Mouse (Mus musculus): Measurements from ENCODE around the gene Ndufs3. TPM values are rescaled to one million over a fixed set of nuclear protein-coding genes. Genes with fewer than 3 reads are reported as not detected.

Ndufs3 gene
- total and polyA plus RNA-seq, 3 experiments = 134 to 193 TPM; not detected in 1

DNA sequence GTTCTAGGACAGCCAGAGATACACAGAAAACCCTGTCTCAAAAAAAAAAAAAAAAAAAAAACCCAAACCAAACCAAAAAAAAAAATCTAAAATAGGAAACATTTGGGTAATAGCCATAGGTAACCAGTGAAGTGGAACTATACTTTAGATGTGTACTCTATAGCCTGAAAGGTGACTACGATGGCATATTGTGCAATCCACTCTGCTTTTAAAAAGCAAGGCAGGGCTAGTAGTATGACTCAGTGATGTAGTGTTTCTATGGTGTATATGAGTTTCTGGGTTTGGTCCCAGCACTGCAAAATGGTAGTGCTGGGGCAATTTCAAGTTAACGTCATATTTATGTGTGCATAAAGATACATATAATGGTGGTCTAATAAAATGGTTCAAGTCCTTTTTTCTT, 2.1 kb upstream of the Ndufs3 start:
- Histone ChIP-seq H3K79me2 (ENCODE audit: control insufficient read depth, insufficient read depth, low read length, poor library complexity) (peaks cover 19% of the 10 kb centered on the region), H3K36me3 (ENCODE audit: control insufficient read depth in 1 of 2, insufficient read depth in 2 of 2, low read length in 2 of 2) (peaks cover 8 to 16% of the 10 kb centered on the region in 2 experiments), H3K4me3 (ENCODE audit: control insufficient read depth in 1 of 2, insufficient read depth in 1 of 2, low read depth in 2 of 2, low read length in 2 of 2) (no peak overlapping the region), H3K9ac (ENCODE audit: control insufficient read depth, low read depth, low read length, poor library complexity, severe bottlenecking) (no peak overlapping the region), H3K4me1 (ENCODE audit: control insufficient read depth in 1 of 2, insufficient read depth in 2 of 2, low read length in 2 of 2) (peaks cover 0 to 8% of the 10 kb centered on the region in 2 experiments; a peak in 2 of 4 replicates), H3K9me3 (replicated peaks; ENCODE audit: insufficient read depth, low read length) (no peaks in the 10 kb centered on the region), H3K27me3 (ENCODE audit: control insufficient read depth in 1 of 2, insufficient read depth in 2 of 2, low read length in 2 of 2) (no peaks in the 10 kb centered on the region), H3K27ac (ENCODE audit: control insufficient read depth, low read depth, low read length) (no peak overlapping the region)
- TF ChIP-seq USF1 (IDR thresholded peaks at IDR 0.05; ENCODE audit: low read depth, low read length) = no peak
- TF ChIP-seq ZNF384 (IDR thresholded peaks at IDR 0.05; ENCODE audit: low read depth, low read length) = peak; percentile 47; the same call in 1 of the 2 replicates
- no peak for DNase-seq (ENCODE audit: low read depth, low spot score)

GRCm38 (mm10) chr2:90904856-90905224, 213 bp upstream of the Ndufs3 start:
- H3K4me3 ChIP-seq (ENCODE audit: control insufficient read depth in 1 of 2, insufficient read depth in 1 of 2, low read depth in 2 of 2, low read length in 2 of 2) = peak overlapping the region; percentile 74 to 91
- peaks cover 5 to 16% of the 10 kb centered on the region in 2 experiments for H3K36me3 ChIP-seq (ENCODE audit: control insufficient read depth in 1 of 2, insufficient read depth in 2 of 2, low read length in 2 of 2)
- TF ChIP-seq MXI1 (IDR thresholded peaks at IDR 0.05; ENCODE audit: low read depth, low read length) (no peak), MYC (IDR thresholded peaks at IDR 0.05; ENCODE audit: low read depth, low read length) (0 out of 2 replicates have a peak, but pooled peaks have one; percentile 24), JUND (IDR thresholded peaks at IDR 0.05; ENCODE audit: low read depth, low read length) (no peak)
- peaks cover 0 to 8% of the 10 kb centered on the region in 2 experiments; a peak in 2 of 4 replicates for H3K4me1 ChIP-seq (ENCODE audit: control insufficient read depth in 1 of 2, insufficient read depth in 2 of 2, low read length in 2 of 2)
- peaks cover 19% of the 10 kb centered on the region for H3K79me2 ChIP-seq (ENCODE audit: control insufficient read depth, insufficient read depth, low read length, poor library complexity)
- H3K27ac ChIP-seq (ENCODE audit: control insufficient read depth, low read depth, low read length) = peak overlapping the region; percentile 41; the same call in 1 of the 2 replicates
- no peaks in the 10 kb centered on the region for H3K9me3 ChIP-seq (replicated peaks; ENCODE audit: insufficient read depth, low read length)
- H3K9ac ChIP-seq (ENCODE audit: control insufficient read depth, low read depth, low read length, poor library complexity, severe bottlenecking) = peak overlapping the region; percentile 79
- H3K27me3 ChIP-seq (ENCODE audit: control insufficient read depth in 1 of 2, insufficient read depth in 2 of 2, low read length in 2 of 2) = no peaks in the 10 kb centered on the region
- DNase-seq (ENCODE audit: low read depth, low spot score) = no peak

GRCm38 (mm10) chr2:90903398-90903797, 1.2 kb downstream of the Ndufs3 start:
- Histone ChIP-seq H3K9ac (ENCODE audit: control insufficient read depth, low read depth, low read length, poor library complexity, severe bottlenecking) (peak overlapping the region; percentile 91; the same call in 1 of the 2 replicates), H3K79me2 (ENCODE audit: control insufficient read depth, insufficient read depth, low read length, poor library complexity) (peaks cover 19% of the 10 kb centered on the region), H3K36me3 (ENCODE audit: control insufficient read depth in 1 of 2, insufficient read depth in 2 of 2, low read length in 2 of 2) (peaks cover 5 to 16% of the 10 kb centered on the region in 2 experiments), H3K4me1 (ENCODE audit: control insufficient read depth in 1 of 2, insufficient read depth in 2 of 2, low read length in 2 of 2) (peaks cover 0 to 8% of the 10 kb centered on the region in 2 experiments; a peak in 2 of 4 replicates), H3K4me3 (ENCODE audit: control insufficient read depth in 1 of 2, insufficient read depth in 1 of 2, low read depth in 2 of 2, low read length in 2 of 2) (peak overlapping the region; percentile 74 to 91), H3K27me3 (ENCODE audit: control insufficient read depth in 1 of 2, insufficient read depth in 2 of 2, low read length in 2 of 2) (no peaks in the 10 kb centered on the region), H3K9me3 (replicated peaks; ENCODE audit: insufficient read depth, low read length) (no peaks in the 10 kb centered on the region), H3K27ac (ENCODE audit: control insufficient read depth, low read depth, low read length) (no peak overlapping the region)
- TF ChIP-seq CHD2 (IDR thresholded peaks at IDR 0.05; ENCODE audit: low read length) (no peak), NELFE (IDR thresholded peaks at IDR 0.05; ENCODE audit: low read depth, low read length) (no peak), RCOR1 (IDR thresholded peaks at IDR 0.05; ENCODE audit: low read depth, low read length) (no peak), BHLHE40 (IDR thresholded peaks at IDR 0.05; ENCODE audit: borderline replicate concordance, low read depth, low read length) (no peak), CHD1 (IDR thresholded peaks at IDR 0.05; ENCODE audit: low read depth, low read length) (no peak), POLR2AphosphoS5 (IDR thresholded peaks at IDR 0.05; ENCODE audit: borderline replicate concordance, low read depth, low read length) (no peak), POLR2A (IDR thresholded peaks at IDR 0.05; ENCODE audit: control insufficient read depth in 1 of 2, insufficient read depth in 1 of 2, low read depth in 1 of 2, low read length in 2 of 2, poor library complexity in 1 of 2) (no peak), RAD21 (IDR thresholded peaks at IDR 0.05; ENCODE audit: low read depth, low read length) (no peak), HCFC1 (IDR thresholded peaks at IDR 0.05; ENCODE audit: low read depth, low read length) (no peak), TCF12 (IDR thresholded peaks at IDR 0.05; ENCODE audit: low read depth, low read length) (no peak), EP300 (IDR thresholded peaks at IDR 0.05; ENCODE audit: low read depth in 1 of 2, low read length in 2 of 2) (no peak), NRF1 (IDR thresholded peaks at IDR 0.05; ENCODE audit: insufficient read depth, low read depth, low read length, poor library complexity, severe bottlenecking) (no peak), USF2 (IDR thresholded peaks at IDR 0.05; ENCODE audit: borderline replicate concordance in 1 of 2, insufficient read depth in 1 of 2, low read depth in 1 of 2, low read length in 2 of 2) (no peak), E2F4 (IDR thresholded peaks at IDR 0.05; ENCODE audit: borderline replicate concordance, low read depth, low read length) (no peak), MXI1 (IDR thresholded peaks at IDR 0.05; ENCODE audit: low read depth, low read length) (no peak), GABPA (IDR thresholded peaks at IDR 0.05; ENCODE audit: low read depth, low read length) (no peak), ZMIZ1 (IDR thresholded peaks at IDR 0.05; ENCODE audit: low read depth, low read length) (no peak), ZNF384 (IDR thresholded peaks at IDR 0.05; ENCODE audit: low read depth, low read length) (no peak), TBP (IDR thresholded peaks at IDR 0.05; ENCODE audit: low read depth, low read length) (no peak), ZC3H11A (IDR thresholded peaks at IDR 0.05; ENCODE audit: low read depth, low read length) (no peak)
- DNase-seq (ENCODE audit: low read depth, low spot score) = no peak
